12 mouse cellular contexts compared by ENCODE assay signal in genomic region chr3:90322289-90322688, GRCm38 (mm10). TPM values are rescaled to one million over a fixed set of nuclear protein-coding genes. Genes with fewer than 3 reads are reported as not detected.
DNase-seq lines count a peak whose midpoint lies in the region; ATAC-seq lines count a peak whose summit lies in the region.
"Had no signal": no experiment of that assay in that cellular context is flagged by ENCODE, and none has a peak within 500 bp of the region (broad histone marks: within the 10 kb centered on the region; RNA-seq: fewer than 3 reads in every experiment).

No protein-coding gene starts in this region.

- no peaks in the 10 kb centered on the region for H3K36me3 ChIP-seq in kidney, embryonic 15.5 days
- H3K36me3 ChIP-seq in forebrain, embryonic 13.5 days (ENCODE audit: poor library complexity, severe bottlenecking), result no peaks in the 10 kb centered on the region

- H3K4me2 ChIP-seq in kidney, embryonic 15.5 days, result peak overlapping the region; percentile 30
- peak overlapping the region; percentile 59 for H3K4me2 ChIP-seq in forebrain, embryonic 13.5 days

- no peak overlapping the region for H3K4me3 ChIP-seq in kidney, embryonic 15.5 days (replicated peaks)
- H3K4me3 ChIP-seq in forebrain, embryonic 13.5 days, result peak overlapping the region; percentile 23

- peaks cover 18% of the 10 kb centered on the region for H3K4me1 ChIP-seq in kidney, embryonic 15.5 days
- H3K4me1 ChIP-seq in forebrain, embryonic 13.5 days, result peaks cover 40% of the 10 kb centered on the region

- WGBS in kidney, embryonic 15.5 days, result 51% methylated on average over 6 of the region's 6 CpGs
- WGBS in forebrain, embryonic 13.5 days, result 29% methylated on average over 6 of the region's 6 CpGs

- peak overlapping the region; percentile 63 for H3K27ac ChIP-seq in kidney, embryonic 15.5 days
- H3K27ac ChIP-seq in forebrain, embryonic 13.5 days, result peak overlapping the region; percentile 94

- H3K27me3 ChIP-seq in kidney, embryonic 15.5 days, result no peaks in the 10 kb centered on the region
- no peaks in the 10 kb centered on the region for H3K27me3 ChIP-seq in forebrain, embryonic 13.5 days

- no peak for ATAC-seq in kidney, embryonic 15.5 days (replicated peaks; ENCODE audit: low FRiP score)
- ATAC-seq in forebrain, embryonic 13.5 days, result peak; percentile 72
- peak; percentile 44 for ATAC-seq in megakaryocyte-erythroid progenitor cell, adult 5-6 weeks (replicated peaks; ENCODE audit: low FRiP score, low TSS enrichment, poor library complexity, severe bottlenecking)

- no peak overlapping the region for H3K9ac ChIP-seq in kidney, embryonic 15.5 days
- H3K9ac ChIP-seq in forebrain, embryonic 13.5 days, result peak overlapping the region; percentile 50

- no peaks in the 10 kb centered on the region for H3K9me3 ChIP-seq in kidney, embryonic 15.5 days (replicated peaks)
- no peaks in the 10 kb centered on the region for H3K9me3 ChIP-seq in forebrain, embryonic 13.5 days (replicated peaks)

- DNase-seq in kidney, adult 8-10 months, result no peak
- DNase-seq in NIH3T3 (ENCODE audit: low read depth), result peak; percentile 25
- no peak for DNase-seq in spleen, postnatal 14 days (ENCODE audit: low spot score in 2 of 2)
- DNase-seq in gastrocnemius, adult 18-20 months (ENCODE audit: low spot score), result no peak
- no peak for DNase-seq in gastrocnemius, postnatal 4 days (ENCODE audit: low spot score in 2 of 2)
- DNase-seq: cerebellum, adult 9-10 months; layer of hippocampus, adult 9-11 months; lung, postnatal 36 days; thymus, postnatal 25 days had no signal

RNA-seq across cellular contexts. Expression of gene Gatad2b, which starts 29.3 kb away (rescaled TPM):
- 12.8 and 16.2 TPM in 2 replicates for polyA plus RNA-seq in kidney, embryonic 15.5 days (2015; fragmentation: Nextera tagmentation; extraction: Ambion mirVana)
- polyA plus RNA-seq in forebrain, embryonic 13.5 days (2015; fragmentation: Nextera tagmentation; extraction: Ambion mirVana), result 18.0 and 18.6 TPM in 2 replicates
- total RNA-seq in megakaryocyte-erythroid progenitor cell, adult 5-6 weeks (2014; fragmentation: Nextera tagmentation), result 65.5 and 68.0 TPM in 2 replicates
- total RNA-seq in megakaryocyte-erythroid progenitor cell, adult 5-6 weeks (2017), result 23.8 and 28.5 TPM in 2 replicates
- 10 to 100 TPM; 58.3 to 59.4 TPM for total RNA-seq in gastrocnemius, adult 18-20 months (2021)
- 10 to 100 TPM; 63.6 to 67.4 TPM for total RNA-seq in gastrocnemius, postnatal 4 days (2021)

RNA-seq across cellular contexts. Expression of gene Dennd4b, which starts 57.3 kb away (rescaled TPM):
- polyA plus RNA-seq in kidney, embryonic 15.5 days (2015; fragmentation: Nextera tagmentation; extraction: Ambion mirVana), result 3.9 and 4.1 TPM in 2 replicates
- 3.1 and 4.5 TPM in 2 replicates for polyA plus RNA-seq in forebrain, embryonic 13.5 days (2015; fragmentation: Nextera tagmentation; extraction: Ambion mirVana)
- 32.4 and 33.3 TPM in 2 replicates for total RNA-seq in megakaryocyte-erythroid progenitor cell, adult 5-6 weeks (2014; fragmentation: Nextera tagmentation)
- total RNA-seq in megakaryocyte-erythroid progenitor cell, adult 5-6 weeks (2017), result 7.0 and 21.5 TPM in 2 replicates
- total RNA-seq in gastrocnemius, adult 18-20 months (2021), result 10 to 100 TPM; 81.1 to 81.6 TPM
- total RNA-seq in gastrocnemius, postnatal 4 days (2021), result 10 to 100 TPM; 26.1 to 27.2 TPM
